Mouse (Mus musculus) forelimb bud, embryonic 11.5 days (tissue): Measurements from ENCODE around the gene Tatdn3.
"Not testable (repeated sequence)": the region's sequence is repeated elsewhere in the genome, so short reads cannot be mapped to it uniquely, and the experiment has no call there.

Source experiments
- DNase-seq: peaks from one replicate; pipeline ENCODE4 v3.0.0-alpha.2; 2012; ENCODE audit warnings: low read depth, low spot score

The Tatdn3 gene

GRCm38 (mm10) chr1:191036554-191037334, 26.0 kb downstream of the Tatdn3 start, which contains the start of gene Spata45:
TSS of gene Spata45 (plus strand) at chr1:191036639.
- DNase-seq: no peak

GRCm38 (mm10) chr1:191035649-191036048, 27.1 kb downstream of the Tatdn3 start:
- no peak for DNase-seq

- DNase-seq: not testable (repeated sequence)
These were observed 31.8 kb downstream of the Tatdn3 start for GRCm38 (mm10) chr1:191030922-191031425.

GRCm38 (mm10) chr1:191030182-191030581, 32.5 kb downstream of the Tatdn3 start:
- no peak for DNase-seq

GRCm38 (mm10) chr1:191026021-191026713, 36.6 kb downstream of the Tatdn3 start, which contains the start of gene Flvcr1:
TSS of gene Flvcr1 (minus strand) at chr1:191026158.
- DNase-seq: peak; percentile 99

GRCm38 (mm10) chr1:191025016-191026012, 37.4 kb downstream of the Tatdn3 start:
- DNase-seq: peak; percentile 28

GRCm38 (mm10) chr1:191023806-191024205, 38.9 kb downstream of the Tatdn3 start:
- not testable (repeated sequence) for DNase-seq

GRCm38 (mm10) chr1:191023140-191023539, 39.6 kb downstream of the Tatdn3 start:
- no peak for DNase-seq

GRCm38 (mm10) chr1:191021016-191021415, 41.7 kb downstream of the Tatdn3 start:
- no peak for DNase-seq

GRCm38 (mm10) chr1:191020217-191020924, 42.4 kb downstream of the Tatdn3 start:
- DNase-seq: no peak

- no peak for DNase-seq
These were observed 42.9 kb downstream of the Tatdn3 start for GRCm38 (mm10) chr1:191019803-191020202.

- no peak for DNase-seq
These were observed 48.5 kb downstream of the Tatdn3 start for GRCm38 (mm10) chr1:191014271-191014670.

- no peak for DNase-seq
These were observed 54.0 kb downstream of the Tatdn3 start for GRCm38 (mm10) chr1:191008707-191009106.

GRCm38 (mm10) chr1:191002201-191002600, 60.5 kb downstream of the Tatdn3 start:
- no peak for DNase-seq

- no peak for DNase-seq
These were observed 62.0 kb downstream of the Tatdn3 start for GRCm38 (mm10) chr1:191000686-191001085.

- no peak for DNase-seq
These were observed 64.7 kb downstream of the Tatdn3 start for GRCm38 (mm10) chr1:190998027-190998426.

- no peak for DNase-seq
These were observed 66.3 kb downstream of the Tatdn3 start for GRCm38 (mm10) chr1:190996346-190996877.
